Mouse (Mus musculus) kidney, adult 8-10 months (tissue): Measurements from ENCODE around the gene Pnrc1.
"Not testable (repeated sequence)": the region's sequence is repeated elsewhere in the genome, so short reads cannot be mapped to it uniquely, and the experiment has no call there.

Source experiments
- DNase-seq, 2 experiments: peaks; one replicate each; pipeline ENCODE4 v3.0.0; 2022

Gene Pnrc1

DNA sequence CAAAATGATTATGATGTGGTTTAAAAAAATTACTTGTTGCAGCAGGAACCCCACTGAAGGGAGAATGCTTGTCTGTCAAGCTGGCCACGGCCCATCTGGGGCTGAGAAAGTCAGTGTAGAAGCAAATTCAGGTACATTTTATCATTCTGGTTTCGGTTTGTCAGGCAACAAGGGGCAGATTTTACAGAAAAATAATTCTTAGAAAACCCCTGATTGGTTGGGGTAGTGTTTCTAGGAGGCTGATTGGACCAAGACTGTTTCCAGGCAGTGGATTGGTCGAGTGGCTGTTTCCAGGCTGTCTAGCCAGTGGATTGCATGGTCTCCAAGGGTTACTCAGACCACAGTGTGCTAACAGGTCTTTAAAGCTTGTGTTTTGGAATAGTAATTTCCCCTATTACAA, at the start of gene Pnrc1:
TSS of gene Pnrc1 (minus strand) at position 162 of the 400 bp plus-strand sequence.
- peak; percentile 17 to 38 for DNase-seq

DNA sequence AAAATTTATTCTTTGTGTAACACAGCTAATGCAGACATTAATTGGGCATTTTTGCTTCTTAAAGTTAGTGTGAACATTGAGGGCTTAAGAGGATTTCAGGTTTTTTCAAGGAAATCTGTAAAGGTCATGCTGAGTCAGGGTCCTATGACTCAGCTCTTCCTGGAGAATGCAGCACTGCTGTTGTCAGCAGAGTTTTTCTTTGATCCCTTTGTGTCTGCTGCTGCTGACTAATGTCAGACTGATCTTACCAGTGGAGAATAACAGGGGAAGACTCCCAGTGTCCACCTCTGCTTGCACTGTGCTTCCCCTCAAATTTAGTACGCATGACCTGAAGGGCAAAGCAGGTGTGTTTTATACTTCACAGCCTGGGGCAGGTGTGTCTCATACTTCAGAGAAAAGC, 48.0 kb upstream of the Pnrc1 start:
- no peak for DNase-seq

DNA sequence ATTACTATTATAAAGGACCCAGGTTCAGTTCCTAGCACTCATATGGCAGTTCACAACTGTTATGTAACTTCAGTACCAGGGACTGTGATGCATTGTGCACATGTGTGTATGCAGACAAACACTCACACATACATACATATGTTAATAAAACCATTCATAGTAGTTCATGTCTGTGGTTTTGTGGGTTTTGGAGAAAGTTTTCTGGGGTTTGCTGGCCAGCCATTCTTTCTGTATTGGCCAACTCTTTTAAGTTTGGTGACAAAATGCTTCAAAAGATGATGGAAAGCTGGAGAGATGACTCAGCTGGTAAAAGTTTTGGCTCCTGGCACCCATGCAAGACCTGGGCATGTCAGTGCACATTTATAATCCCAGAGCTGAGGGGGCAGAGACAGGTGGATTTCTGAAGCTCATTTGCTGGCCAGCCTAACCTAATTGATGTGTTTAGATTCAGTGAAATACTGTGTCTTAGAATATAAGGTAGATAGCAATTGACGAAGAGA, 43.0 kb upstream of the Pnrc1 start:
- DNase-seq, result no peak

DNA sequence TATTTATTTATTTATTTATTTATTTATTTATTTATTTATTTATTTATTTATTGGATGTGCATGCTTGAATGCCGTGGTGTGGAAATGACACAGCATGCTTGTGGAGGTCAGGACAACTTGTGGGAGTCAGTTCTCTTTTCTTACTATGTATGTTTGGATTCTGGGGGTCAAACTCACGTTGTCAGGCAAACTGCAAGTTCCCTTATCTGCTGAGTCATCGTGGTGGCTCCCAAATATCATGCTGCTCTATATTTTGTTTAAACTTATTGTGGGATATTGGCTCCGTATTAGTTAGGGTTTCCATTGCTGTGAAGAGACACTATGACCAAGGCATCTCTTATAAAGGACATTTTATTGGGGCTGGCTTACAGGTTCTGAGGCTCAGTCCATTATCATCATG, 41.2 kb upstream of the Pnrc1 start:
- no peak for DNase-seq

DNA sequence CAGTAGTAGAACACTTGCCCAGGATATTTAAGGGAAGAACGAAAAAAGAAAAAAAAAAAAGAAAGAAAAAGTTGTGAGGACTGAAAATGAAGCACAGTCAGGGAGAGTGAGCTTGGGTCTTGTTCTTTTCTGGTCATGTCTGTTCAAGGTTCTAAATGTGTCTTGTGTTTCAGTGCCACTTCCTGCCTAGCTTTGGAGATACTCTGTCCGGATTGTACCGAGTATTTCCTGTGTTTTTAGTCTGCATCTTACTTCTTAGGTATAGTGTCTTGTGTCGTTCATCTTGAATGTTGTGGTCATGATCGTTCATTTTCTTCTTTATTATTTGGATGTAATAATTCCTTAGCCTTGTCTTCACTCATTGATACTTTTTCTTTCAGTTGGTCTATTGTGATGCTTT, 25.9 kb upstream of the Pnrc1 start:
- no peak for DNase-seq

DNA sequence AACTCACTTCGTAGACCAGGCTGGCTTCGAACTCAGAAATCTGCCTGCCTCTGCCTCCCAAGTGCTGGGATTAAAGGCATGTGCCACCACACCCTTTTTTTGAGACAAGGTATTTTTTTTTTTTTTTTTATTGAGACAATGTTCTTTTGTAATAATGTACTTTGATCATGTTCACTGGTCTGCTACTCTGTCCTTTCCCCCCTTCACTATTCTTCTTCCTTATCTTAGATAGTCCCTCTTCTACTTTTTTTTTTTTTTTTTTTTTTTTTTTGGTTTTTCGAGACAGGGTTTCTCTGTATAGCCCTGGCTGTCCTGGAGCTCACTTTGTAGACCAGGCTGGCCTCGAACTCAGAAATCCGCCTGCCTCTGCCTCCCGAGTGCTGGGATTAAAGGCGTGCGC, 24.2 kb upstream of the Pnrc1 start:
- not testable (repeated sequence) for DNase-seq

DNA sequence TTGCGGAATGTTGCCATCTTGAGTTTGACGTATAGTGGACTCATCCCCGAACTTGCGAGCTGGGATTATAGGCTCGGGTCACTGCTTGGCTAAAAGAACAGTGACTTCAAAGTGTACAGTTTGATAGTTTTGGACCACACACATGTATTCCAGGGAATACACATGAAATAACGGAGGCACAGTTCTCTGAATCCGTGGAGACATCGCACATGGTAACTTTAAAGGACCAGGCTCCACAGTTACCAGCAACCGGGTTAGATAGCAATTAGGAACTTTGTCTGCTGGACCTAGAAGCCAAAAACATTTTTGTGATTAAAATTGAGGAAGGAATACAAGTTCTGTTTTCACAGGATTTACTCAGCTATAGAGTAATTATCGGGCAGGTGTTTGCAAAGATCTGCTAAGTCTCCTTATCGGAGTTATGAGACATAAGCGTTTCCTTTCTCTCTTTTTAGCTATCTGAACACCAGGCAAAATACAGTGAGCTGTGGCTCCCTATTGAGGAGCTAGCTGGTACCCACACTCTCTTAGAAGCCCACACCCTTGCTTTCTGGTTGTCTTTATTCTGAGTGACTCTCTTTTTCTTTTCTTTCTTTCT, 21.0 kb upstream of the Pnrc1 start:
- no peak for DNase-seq

DNA sequence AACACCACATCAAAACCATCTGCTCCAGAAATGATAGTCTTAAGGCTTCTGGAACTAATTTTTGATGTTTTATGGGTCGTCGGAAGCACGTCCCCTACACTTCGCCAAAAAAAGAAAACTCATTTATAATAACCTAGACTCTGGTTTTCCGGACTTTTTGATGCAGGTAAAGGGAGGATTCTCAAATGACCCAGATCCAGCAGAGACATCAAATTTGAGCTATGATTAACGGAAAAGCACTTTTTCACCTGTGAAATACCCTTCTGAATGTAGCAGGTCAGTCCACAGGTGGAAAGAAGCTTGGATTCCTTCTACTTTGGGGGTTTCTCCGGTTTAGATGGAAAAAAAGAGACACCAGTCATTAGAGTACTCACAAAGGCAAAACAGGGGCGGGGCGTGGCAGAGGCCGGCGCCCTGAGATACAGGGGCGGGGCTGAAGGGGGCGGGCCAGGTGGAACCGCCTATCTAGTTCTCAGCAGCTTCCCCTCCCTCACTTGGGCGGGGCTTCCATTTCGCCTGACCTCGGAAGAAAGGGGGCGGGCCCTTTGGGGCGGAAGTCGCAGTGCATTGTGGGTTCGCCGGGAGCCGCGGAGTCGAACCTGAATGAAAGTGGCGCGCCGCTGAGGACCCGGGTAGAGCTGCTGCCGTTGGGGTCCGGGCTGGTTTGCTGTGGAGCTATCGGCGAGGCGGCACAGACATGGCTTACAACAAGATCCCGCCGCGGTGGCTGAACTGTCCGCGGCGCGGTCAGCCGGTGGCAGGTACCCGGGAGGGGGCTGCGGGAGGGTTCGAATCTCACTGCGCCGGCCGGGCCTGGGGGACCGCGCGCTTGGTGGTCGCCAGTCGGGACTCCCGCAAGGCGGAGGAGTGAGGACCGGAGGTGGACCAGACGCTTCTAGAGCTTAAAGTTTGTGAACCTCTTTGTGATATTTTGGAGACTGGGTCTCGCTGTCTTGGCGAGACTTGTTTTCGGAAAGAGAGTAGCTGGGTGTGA, 20.1 kb upstream of the Pnrc1 start, which contains the start of gene Rngtt:
TSS of gene Rngtt (plus strand) at position 548 of the 994 bp plus-strand sequence.
- DNase-seq, result peak; percentile 97 to 98

DNA sequence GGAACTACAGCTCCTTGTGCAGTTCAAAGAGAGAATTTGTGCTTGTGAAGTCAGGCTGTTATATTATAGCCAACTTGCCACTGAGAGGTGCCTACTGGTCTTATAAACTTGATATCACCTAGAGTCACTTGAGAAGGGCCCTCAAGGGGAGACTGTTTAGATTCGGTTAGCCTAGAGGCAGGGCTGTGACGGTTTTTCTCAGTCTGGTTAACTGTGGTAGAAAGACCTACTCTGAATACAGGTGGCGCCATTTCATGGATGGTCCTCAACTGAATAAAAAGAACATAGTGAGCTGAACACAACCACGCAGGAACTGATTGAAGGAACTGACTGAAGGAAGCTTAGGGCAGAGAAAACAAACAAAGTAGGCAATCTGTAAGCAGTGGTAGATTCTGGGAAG, 17.2 kb upstream of the Pnrc1 start:
- no peak for DNase-seq

DNA sequence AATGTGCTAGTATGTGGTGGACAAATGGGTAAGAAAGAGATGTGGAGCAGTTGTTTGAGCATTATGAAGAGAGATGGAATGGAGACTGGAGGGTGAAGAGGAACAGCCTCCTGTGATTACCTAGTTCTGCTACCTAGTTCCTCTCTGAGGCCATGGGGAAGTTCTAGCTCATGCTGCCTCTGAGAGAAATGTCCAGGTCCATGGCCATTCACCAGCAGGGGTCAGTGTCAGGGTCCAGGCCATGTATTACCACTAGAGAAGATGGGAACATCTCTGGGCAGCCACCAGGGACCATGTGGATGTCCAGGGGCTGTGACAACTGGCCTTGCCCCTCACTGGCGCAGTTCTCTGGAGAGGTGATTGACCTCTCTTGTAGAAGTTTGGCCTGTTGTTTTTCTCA, 13.1 kb upstream of the Pnrc1 start:
- no peak for DNase-seq

DNA sequence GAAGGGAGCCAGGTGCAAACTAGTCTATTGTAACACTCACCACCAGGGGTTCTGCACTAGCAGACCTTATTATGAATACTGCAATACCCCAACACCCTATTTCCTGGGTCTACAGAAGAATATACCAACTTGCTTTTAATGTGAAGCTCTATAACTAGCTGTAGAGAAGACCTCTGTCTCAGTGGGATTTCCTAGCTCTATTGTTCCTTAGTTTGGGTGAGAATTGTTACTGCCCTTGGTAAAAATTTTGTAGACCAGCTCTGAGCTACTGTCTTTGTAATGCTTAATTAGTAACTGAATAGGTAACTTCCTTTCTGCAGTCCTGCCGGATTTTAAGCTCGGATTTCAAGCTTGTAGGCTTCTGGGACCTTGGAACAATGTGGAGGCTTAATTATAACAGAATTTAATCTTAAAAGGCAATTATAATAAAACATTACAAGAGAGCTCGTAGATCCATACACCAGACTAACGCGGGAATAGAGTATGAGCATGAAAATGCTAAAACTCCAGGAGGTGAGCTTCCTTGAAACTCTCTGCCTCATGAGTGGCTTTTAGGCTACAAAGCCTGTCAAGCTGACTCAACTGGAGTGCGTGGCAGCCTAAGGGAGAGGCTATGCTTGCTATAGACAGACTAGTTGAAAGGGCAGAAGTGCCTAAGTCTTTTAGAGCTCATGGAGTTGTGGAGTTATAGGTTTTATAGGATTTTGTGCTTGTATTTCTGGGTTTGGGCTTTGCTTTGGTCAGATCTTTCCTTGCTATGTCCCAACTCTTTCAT, 11.1 kb upstream of the Pnrc1 start:
- DNase-seq, result not testable (repeated sequence)

DNA sequence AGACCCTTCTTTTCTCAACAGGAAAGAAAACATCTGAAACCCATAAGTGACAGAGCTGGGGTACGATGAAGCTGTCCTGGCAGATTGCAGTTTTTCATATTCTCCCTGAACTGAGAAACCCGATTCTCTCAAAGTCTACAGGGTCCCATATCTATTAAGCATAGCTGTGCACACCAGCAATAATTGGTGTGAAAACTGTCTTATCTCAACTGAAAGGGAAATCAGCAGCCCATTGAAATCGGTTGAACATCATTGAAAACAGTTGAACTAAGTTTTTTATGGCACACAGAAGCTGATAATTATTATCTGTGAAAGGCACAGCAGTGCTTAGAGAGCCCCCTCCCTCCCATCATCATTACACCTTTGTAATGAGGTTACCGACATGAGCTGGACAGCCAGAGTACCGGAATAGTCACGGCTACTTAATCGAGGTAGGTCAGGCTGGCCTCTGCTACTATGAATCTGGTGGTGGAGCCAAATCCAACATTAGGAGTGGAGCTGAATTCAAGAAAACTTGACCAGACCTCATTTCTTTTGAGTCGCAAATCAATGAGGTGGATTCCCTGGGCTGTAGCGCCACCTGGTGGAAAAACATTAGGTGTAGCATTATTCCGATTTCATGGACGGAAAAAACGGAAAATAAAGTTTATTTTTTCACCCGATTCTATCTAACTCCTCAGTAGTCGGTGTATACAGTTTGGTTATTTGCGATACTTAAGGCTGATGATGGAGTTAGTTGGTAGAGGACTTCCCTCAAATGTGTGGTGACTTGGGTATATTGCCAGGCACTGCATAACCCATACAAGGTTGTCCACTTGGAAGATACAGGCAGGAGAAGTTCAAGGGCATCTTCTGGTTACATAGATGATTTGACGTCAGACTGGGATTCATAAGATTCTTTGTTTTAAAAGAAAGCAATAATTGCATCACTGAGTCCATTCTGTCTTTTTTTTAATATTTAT, 2.7 kb upstream of the Pnrc1 start:
- peak in 1 of 2 experiments; percentile 61 for DNase-seq

DNA sequence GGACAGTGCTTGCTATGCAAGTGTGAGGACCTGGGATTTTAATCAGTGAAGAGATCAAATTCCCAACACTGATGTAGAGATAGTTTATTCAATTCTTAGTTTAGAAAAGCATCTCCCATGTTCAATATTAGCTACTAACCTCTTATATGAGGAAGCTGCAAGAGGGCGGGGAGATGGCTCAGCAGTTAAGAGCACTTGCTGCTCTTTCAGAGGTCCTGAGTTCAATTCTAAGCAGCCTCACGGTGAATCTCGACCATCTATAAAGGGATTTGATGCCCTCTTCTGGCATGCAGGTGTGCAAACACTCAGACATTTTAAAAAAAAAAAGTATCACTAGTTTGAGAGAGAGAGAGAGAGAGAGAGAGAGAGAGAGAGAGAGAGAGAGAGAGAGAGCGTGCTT, 915 bp upstream of the Pnrc1 start:
- DNase-seq, result no peak

DNA sequence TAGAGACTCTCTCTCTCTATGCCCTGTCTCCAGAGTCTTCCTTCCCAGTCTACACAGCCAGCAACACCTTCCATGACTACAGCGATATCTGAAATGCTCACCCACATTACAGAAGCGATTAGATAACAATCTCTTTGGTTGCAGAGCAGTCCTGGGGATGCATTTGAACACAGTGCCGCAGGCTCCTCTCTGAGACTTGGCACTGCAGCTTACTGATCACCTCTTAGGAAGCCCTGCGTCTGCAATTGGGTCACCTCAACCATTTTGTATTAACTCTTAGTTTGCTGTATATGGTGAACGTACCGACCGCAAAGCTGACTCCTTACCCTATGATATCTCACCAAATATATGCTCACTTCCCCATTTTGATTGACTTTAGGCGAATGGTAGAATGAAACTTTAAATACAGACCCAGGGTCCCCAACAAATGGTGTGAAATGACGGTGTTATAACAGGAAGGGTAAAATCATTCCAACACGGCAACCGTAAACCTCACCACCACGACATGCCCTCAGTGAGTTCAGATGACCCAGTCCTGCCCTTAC, 785 bp downstream of the Pnrc1 start:
- no peak for DNase-seq

DNA sequence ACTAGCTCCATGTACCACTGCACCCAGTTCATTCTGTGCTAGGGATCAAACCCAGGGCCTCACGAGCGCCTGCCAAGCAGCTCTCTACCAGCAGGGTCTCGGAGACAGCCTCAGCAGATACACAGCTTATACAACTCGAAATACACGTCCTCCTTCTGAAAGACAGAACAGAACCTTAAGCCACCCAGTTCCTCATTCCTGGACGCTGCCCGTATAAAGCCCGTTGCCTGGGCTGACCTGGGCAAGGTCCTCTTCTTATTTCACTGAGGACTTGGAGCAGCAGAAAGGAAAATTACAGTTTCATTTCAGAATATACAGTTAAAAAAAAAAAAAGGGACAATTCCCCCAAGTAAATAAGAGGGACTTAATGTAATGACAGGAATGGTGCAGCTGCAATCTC, 4.5 kb downstream of the Pnrc1 start:
- DNase-seq, result peak; percentile 39 to 53

DNA sequence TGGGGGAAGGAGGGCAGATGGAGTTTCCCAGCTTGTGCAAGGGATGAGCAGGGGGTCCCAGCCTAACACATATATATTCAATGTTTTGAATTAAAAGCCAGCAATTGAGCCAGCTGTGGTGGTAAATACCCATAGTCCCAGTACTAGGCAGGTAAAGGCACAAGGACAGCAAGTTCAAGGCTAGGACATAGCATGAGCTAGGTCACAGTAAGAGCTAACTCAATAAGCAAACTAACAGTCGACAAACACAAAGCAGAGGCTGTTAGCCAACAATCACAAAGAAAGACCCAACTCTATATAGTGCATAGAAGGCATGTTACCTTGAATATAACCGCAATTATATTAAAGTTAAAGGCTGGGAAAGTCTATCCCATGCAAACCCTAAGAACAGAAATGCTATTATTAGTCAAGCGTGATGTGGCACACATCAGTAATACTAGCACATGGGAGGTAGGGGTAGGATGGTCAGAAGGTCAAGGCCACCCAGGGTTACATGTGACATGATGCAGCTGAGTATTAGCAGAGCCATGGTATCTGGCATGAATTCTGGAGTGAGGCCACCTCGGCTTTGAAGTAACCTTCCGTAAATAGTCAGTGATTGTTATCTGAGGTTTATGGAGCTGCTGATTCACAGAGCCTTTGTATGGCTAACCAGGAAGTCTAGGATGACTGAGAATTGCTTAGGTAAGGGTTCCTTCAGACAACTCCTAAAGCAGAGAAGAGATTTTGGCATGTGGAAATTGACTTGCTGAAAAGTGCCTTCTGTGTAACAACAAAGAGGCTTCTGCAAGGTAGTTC, 5.7 kb downstream of the Pnrc1 start:
- no peak for DNase-seq

DNA sequence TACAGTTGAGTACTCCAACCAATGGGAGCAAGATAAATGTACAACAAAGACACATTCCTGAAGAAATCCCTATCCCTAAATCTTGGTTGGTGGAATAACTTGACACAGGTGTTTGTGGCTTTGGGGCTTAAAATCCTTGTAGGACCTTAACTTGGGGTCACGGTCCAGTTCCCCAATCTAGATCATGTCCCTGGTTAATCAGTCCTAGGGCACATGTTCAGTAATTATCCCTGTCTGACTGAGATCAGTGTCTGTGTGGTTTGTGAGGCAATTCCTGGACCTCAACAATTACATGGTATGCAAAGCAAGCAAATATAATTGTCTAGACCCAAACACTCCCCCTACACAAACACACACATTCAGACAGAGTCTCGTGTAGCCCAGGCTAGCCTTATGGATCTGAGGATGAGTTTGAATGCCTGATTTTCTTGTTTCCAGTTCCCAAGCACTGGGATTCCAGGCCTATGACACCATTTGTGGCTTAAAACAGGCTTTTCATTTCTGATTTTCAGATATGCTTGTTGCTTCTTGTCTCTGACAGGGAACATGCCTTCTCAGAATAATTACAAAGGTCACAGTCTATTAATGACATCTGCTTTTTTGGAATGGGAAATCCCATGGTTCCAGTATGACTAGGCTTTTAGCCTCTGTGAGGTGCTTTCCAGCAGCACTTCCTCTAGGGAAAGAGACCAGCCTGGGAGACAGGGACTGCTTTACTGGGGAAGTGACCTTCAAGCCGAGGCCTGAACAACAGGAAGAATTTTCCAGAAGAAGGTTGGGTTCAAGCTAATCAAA, 7.9 kb downstream of the Pnrc1 start:
- peak; percentile 27 to 39 for DNase-seq

DNA sequence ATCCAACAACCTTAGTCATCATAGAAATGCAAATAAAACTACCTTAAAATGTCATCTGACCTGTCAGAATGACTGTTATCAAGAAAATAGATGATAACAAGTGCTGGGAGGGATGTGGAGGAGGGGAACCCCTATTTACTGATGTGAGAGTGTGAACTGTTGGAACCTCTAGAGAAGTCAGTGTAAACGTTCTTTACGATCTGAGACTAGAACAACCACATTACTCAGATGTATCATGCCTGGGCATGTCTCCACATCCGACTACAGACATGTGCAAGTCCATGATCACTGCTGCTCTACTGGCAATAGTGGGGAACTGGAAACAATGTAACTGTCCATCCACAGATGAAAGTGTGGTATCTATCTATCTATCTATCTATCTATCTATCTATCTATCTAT, 16.5 kb downstream of the Pnrc1 start:
- no peak for DNase-seq

DNA sequence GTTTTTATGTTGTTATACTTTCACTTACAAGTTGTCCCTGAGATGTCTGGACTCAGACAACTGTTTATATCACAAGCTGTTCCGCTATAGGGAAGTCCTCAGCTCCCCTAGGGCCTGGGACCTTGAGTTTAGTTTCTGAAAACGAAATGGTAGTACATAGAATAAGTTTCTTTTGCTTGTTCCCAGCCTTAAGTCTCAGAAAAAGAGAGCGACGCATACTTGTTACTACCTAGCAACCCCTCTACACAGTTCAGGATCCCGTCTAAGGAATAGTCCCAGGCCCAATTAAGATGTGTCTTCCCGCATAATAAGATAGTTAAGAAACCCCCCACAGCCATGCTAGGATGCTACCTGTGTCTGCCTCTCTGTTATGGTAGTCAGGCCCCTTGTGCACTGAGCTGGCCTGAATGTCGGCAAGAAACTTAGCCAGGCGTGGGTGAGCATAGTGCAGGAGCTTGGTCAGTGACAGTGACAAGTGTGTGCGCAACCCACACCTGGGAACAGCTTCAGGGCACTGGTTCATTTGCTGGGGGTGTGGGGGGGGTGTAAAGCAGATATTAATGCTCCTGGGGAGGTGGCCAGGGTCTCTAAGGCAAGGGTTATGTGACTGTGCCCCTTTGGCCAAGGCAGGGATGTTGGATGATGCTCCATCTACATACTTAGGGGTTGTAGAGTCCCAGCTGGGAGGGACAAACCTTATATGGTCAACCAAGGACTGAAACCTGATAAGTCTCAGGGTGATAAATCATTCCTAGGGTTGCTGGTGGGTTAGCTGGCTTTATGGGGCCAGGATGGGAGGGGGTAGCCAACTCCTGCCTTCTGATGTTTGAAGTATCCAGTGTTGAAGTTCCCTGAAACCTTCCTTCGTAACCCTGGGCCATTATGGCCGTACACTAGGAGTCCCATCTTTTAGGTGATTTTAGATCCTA, 19.3 kb downstream of the Pnrc1 start:
- DNase-seq, result no peak
